Mouse (Mus musculus): ENCODE results near the gene Dad1.

The Dad1 gene

DNA sequence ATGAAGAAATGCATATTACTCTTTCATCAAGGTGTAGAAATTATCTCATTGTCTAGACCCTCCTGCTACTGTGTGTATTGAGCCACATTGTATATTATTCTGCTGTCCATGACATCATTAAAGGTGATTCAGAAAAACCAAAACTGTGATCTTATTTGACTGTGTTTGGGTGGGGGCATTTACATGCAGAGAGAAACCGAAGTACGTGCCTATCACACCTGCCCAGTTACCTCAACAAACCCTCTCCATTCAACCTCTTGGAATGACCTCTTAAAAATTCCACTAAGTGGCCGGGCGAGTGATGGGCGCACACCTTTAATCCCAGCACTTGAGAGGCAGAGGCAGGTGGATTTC is 29.9 kb downstream of the Dad1 start:
- DNase-seq: no peak

DNA sequence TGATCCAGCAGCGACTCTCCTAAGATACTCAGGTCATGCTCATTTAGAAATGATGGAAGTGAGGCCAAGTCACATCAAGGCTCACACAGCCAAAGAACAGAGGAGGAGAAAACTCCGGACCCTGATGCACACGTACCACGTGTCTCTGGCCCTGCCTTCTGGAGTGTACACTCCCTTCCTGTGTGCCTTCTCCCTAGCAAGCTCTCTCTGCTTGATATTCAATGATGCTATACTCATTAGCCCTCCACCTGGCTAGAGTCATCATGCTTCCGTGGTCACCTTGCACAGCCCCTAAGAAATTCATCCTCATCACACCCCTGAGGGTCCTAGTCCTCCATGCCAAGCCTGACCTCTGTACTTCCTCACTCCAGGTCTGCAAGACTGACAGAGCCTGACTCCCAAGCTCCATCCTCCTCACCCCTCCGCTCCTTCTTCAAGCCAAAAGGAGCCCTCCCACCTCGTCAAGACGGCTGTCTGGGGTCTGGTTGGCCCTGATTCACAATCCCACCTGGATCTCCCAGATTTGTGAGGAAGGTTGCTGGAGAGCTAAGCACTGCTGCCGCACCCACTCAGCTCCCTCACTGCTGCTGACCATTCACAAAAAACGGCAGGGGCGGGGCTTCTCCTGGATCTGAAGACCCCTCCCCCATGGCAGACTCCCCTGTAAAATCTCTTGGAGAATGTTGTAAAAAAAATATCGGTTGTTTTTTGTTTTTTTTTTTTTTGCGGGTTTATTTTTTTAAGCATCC is 30.4 kb downstream of the Dad1 start:
- DNase-seq: peak; percentile 29 to 55

DNA sequence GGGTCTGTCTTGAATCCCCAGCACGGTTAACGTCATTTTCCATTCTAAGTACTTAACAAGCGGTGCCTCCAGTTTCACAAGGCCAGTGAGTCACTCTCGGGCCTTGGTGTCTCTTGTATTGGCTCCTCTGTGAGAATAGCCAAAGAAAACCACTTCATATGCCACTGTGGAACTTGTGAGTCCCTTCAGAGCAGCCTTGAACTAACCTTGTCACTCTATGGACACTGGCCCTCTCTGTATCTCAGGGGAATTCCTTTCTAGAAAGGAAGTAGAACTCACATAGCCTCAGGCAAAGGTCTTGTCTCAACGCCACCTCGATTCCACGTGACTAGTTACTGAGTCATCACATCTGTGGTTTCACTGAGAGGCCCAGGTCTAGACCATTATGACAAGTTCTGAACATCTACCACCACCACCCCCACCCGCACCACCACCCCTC is 31.6 kb downstream of the Dad1 start:
- peak in 1 of 2 experiments; percentile 35 for DNase-seq

DNA sequence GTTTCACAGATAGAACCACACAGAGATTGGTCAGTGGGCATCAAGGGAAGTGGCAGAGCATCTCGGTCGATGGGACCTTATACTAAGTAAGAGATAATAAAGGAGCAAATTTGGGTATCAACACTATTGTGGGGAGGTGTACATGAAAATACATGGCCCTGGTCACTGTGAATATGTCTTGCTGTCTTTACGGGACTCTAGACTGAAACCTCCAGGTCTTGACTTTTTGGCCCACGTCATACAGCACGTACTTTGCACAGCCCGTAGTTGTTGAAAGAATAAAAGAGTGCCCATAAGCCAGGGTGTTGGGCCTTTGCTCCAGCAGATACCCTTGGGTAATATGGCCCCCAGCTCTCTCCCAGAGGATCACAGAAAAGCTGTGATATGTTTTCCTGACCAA is 32.3 kb downstream of the Dad1 start:
- no peak for DNase-seq

DNA sequence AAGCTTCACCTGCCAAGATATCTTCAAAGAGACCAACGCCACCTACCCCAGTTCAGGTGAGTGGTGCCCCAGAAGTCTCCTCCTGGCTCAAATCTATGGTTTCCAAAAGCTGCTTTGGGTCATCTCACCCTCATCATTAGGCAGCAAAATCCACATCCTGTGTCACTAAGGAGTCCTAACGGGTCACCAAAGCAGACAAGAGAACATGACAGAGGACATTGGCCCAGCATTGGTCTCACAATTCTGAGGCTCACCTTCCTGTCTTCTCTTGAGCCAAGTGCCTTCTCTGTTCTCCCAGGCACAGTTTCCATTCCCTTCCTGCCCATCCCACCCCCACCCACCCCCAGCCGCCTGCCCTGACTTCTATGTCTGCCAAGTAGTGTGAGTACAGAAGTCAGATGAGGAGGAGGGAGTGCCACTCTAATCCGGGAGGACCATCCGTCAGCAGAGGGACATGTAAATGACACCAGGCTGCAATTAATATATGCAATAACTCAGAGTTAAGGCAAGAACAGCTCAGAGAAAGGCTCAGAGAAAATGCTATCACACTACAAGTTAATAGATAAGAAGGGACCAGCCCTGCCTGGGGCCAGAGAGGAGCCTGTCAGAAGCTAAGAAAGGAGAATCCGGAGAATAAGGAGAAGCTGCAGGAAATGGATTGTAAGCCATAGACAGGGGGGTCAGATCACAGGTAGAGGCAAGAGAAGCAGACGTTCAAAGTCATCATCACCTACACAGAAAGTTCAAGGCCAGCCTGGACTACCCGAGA is 33.0 kb downstream of the Dad1 start:
- peak in 1 of 2 experiments; percentile 11 for DNase-seq

DNA sequence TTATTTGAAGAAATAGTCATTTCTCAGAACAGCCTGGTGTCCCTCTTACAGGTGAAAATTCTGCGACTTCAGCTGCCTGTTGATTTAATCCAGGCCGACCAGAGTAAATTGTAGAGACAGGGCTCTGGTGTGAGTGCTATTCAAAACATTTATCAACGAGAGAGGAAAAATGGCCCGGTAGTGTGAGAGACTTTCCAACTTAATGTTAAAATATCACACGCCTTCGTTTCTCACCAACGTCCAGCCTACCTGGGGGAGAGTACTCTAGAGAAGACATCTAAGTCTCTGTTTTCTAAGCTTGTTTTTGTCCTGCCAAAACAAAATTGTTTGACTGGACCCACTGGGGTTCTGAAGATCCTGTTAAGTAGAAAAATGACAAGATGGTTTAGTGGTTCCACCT is 34.1 kb downstream of the Dad1 start:
- DNase-seq: no peak

DNA sequence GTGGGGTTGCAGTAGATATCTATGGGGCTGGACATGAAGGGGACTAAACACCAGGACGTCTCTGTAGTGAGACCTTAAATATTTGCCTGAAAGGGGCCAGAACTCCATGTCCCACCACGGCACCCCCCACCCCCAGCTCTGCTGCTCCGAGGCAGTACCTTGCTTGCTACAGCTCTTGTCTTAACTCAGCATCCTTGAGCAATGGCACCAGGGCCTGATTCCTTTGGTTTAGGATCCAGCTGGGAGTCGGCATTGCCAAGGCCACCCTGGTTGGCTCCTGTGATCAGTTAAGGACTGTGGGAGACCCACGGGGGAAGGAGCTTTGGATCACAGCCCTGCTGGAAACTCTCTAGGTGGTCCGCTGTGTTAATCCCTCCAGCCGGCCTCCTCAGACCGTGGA is 34.6 kb downstream of the Dad1 start:
- DNase-seq: peak; percentile 28 to 34

DNA sequence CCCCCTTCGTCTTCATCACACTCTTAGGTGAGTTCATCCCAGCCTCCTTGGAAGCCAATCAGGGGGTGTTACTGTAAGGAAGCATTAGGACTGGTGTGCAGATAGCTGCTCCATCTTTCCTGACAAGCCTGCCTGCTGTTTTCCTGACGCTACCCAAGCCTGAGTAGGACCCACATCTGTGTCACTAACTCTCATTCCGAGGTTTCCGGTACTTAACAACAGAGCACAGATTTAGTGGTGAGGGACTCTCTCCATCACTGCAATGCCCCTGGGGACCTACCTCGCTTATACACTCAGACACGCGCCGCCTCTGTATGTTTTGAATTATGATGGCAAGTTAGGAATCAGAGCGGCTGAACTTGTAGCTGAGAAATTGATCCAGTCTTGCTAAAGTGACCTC is 35.2 kb downstream of the Dad1 start:
- peak; percentile 23 to 27 for DNase-seq

DNA sequence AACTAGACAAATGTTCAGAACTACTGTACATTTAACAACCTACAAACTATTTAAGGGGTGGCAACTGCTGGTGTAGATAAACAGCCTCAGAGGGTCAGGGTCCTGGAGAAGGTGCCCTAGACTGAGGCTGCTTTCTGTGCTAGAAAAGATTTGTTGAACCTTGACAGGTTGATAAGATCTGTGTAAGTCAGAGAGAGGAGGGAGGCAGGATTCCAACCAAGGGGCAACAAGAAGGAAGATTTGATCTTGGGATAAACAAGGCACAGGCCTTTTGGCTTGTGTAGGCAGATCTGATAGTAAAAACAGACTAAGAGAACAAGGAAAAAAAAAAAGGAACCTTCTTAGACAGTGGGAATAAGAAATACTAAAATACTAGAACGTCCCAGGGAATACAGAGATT is 35.7 kb downstream of the Dad1 start:
- DNase-seq: no peak

DNA sequence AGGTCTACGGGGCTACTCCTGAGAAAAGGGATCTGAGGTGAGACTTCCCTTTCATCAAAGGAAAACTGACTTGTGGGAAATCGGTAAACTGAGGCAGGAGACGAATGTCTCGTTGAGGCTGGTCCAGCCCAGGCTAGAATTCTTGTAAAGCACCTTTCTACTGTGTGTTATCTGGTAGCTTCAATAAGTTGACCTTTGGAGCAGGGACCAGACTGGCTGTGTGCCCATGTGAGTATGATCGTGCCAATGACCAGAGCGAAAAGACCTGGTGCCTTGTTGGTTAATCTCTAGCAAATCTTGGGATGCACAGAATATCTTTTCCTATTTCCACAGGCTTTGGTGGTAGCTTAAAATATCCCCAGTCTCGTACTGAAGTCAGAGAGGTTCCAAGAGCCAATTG is 37.8 kb downstream of the Dad1 start:
- no peak for DNase-seq

DNA sequence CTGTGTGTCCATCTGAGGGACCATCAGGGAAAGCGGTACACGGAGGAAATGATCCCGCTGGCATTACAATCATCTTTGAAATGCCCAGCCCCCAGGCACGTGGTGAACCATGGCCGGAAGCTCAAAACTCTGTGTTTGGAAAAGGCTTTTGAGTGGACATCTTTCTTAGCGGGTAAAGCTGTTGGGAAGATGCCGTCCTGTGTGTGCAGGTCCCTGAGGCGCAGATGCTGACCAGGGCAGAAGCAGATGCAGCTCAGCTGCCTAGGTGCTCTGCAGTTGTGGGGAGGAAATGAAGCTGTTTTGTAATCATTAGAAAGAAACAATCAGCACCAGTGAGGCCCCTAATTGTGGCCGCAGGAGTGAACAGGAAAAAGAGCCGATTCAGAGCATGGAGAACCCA is 39.0 kb downstream of the Dad1 start:
- DNase-seq: no peak

DNA sequence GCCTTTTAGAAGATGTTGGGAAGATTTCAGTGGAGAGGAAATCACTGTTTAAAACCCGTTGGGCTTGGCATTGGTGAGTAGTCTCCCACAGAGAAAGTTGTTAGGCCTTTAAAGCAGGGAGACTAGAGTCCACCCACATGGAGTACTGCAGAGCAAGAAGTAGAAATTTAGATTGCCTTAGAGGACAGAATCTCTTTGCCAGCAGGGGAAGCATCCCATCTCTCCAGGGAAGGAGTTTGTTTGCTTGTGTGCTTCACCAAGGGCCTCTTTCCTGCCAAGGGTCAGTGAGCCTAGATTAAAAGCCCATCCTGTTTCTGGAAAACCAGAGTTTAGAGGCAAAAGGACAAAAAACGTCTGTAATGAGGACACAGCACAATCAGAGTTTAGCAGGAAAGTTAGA is 39.4 kb downstream of the Dad1 start:
- no peak for DNase-seq

DNA sequence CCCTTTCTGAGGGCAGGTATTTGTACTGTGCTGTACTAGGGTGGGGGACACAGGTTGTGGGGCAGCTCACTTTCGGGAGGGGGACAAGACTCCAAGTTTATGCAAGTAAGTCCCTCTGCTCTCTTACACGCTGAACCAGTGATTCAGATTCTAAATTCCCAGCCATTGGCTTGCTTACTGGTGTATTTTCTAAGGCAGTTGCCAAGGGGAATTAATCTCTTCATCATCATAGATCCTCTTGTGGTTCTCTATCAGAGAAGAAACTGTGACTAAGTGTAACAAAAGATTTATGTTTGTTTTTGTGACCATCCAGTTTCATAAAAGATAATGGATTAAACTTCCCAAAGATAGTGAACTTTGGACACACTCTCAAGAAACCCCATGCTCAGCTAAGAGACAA is 40.2 kb downstream of the Dad1 start:
- peak in 1 of 2 experiments; percentile 24 for DNase-seq

DNA sequence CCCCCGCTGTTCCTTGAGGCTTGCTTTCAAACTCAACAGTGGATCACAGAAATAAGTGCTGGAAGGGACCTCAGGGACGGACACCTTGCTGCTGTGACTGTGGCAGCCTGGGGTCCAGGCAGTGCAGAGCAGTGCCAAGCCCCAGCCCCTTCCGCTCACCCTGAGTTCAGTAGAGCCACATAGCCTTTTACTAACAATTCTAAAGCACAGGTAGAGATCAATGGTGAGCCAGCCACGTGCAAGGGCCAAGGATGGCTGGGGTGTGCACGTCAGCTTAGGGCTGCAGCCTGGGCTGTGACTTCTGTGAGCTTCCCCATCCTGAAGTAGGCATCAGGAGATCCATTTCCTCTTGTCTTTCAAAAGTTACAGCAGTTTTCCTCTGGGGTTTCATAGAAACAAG is 42.1 kb downstream of the Dad1 start:
- DNase-seq: no peak

DNA sequence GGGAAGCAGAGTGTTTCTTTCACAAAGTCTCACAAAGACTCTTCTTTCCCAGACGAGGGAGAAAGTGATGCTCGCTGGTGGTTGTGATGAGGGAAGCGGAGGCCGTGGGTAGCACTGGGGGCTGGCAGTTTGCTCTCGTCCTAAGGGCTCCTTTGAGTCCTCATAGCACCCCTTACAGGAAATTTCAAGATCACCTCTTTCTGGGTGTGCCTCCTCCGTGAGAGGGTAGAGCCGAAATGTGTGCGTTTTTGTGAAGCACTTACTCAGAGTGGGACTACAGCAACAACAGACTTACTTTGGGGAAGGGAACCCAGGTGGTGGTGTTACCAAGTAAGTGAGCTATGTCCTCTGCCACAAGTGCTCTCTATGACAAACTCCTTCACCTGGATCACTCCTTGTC is 42.7 kb downstream of the Dad1 start:
- DNase-seq: peak in 1 of 2 experiments; percentile 37

DNA sequence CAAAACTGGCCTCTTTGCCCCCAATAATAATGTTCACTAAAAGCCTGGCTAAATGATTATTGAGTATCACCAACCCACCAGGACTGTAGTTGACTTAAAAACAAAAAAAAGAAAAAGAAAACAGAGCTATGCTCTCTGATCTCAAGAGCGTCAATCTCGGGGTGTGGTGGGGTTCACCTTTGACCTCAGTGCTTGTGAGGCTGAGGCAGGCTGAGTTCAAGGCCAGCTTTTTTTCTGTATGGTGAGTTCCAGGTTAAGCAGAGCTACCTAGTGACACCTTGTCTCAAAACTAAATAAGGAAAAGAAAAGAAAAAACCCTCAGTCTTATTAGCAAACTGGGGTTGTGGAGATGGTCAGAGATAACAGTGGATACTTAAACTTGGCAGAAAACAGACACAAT is 43.5 kb downstream of the Dad1 start:
- no peak for DNase-seq

DNA sequence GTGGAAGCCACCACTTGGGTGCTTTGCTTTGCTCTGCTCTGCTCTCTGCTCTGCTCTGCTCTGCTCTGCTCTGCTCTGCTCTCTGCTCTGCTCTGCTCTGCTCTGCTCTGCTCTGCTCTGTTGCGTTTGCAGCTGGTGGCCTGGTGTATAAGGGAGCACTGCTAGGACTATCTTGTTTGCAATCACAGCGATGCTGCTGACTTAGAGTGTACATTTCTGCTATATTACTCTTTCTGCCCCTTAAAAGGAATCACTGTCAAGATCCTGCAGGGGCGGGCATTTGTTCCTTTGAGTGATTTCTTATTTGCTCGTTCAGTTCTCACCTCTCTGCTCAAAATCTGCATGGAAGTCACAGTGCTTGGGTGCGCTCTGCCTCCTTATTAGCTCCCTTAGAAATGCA is 44.0 kb downstream of the Dad1 start:
- DNase-seq: peak in 1 of 2 experiments; percentile 41

DNA sequence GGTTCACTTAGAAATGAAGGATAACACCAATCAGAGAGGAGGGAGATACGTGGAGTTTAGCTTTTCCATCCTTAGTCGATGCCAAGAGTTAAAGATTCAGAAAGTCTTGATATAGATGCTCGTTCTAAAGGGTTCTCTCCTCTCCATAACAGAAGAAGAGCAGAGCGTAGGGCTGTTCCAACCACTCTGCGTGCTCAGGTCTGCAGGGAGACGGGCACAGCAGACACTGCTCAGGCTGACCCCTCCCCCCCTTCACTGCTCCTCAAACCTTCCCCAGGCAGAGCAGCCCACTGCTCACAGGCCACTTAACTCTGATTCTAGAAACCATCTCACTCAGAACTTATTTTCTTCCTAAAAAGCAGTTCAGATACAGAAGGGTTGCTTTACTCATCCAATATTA is 45.2 kb downstream of the Dad1 start:
- DNase-seq: peak in 1 of 2 experiments; percentile 20

DNA sequence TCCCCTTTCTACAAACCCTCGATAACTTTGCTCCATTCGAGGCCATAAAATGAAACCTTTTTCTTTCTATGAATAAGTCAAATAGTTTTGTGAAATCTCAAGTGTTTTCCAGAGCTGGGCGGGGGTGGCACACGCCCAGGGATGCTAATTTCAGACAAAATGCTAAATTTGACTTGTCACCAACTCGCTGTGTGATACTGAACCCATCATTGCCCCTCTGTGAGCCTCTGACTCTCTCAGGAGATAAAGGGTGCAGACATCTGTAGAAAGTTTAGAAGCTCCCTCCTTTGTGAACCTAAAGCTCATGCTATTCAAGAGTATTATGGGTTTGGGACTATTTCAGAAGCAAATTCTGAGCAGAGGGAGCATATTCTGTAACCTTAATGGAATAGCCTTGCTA is 46.0 kb downstream of the Dad1 start:
- no peak for DNase-seq

DNA sequence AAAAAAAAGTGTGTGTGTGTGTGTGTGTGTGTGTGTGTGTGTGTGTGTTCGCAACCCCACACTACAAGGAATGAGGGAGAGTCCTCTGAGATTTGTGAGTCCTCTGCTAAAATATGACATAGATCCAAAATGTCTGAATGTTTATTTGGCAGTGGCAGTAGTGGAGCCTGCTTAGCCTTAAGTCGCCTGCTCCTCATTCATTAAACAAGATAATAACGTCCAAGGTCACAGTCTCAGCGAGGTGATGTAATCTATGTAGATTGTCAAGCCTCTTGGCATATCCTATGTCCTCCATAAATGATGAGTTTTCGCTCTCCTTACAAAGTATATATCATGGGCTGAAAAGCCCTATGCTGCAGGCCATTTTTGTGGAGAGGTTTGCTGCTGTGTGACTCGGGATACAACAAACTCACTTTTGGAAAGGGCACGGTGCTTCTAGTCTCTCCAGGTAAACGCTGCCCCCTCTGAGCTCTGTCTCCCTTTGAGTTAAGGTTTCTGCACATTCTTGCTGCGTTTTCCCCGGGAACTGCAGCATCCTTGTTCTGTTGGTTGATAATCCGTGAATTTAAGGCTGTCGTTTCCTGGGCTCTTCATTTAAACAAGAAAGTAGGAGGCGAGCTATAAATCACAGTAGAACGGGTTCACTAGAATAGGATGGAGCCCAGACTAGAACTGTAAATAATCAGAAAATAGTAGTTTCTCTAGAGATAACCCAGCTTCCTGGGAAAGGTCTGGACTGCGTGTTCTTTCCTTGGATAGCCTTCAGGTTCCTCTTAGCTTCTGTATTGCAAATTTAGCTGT is 47.0 kb downstream of the Dad1 start:
- DNase-seq: no peak

DNA sequence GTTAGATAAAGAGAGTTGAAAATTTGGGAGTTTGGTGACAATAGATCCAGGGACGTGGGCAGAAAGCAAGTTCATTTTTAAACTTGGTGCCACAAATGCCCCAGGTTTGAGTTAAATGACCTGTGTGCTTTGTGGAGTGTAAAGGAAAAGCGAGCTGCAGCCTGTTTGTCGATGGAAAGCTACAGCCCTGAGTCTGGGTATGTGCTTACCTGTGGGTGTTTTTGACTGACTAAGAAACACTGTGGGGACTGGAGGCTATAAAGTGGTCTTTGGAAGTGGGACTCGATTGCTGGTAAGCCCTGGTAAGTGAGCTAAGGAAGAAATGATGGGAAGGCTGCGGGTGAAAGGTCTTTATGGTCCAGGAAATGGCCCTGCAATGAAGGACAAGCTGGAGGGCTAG is 47.6 kb downstream of the Dad1 start:
- no peak for DNase-seq

DNA sequence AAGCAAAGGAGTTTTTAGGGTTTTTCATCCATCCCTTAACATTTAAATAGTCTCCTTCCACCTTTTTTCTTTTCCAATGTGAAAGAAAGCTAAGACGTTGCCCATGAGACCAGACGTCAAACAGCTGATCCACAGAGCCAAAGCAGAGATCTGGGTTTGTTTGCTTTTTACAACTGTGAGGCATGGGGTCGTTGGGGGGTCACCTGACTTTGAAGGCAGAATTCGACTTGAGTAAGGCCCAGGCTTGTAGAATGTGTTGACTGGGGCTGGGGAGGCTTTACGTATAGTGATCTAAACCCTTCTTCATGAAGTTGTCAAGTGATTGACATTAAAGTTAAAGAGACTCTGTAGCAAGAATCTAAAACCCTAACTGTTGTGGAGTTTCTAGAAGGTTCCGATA is 48.0 kb downstream of the Dad1 start:
- no peak for DNase-seq

DNA sequence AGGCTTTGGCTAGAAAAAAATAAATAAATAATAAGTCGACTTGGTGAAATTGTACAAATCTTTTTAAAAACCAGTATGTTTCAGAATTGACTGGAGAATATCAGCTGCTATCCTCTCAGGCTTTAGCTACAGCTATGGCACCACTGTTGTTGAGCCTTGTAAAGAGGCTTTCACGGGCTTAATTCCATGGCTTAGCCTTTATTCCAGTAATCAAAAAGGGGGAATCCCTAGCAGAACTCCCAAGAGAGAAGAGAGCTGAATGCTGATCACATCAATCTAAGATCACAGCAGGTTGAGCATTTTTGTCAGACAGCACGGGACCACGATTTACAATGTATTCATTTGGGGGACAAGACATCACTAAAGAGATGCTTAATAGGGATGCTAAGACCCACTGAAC is 49.1 kb downstream of the Dad1 start:
- DNase-seq: no peak

DNA sequence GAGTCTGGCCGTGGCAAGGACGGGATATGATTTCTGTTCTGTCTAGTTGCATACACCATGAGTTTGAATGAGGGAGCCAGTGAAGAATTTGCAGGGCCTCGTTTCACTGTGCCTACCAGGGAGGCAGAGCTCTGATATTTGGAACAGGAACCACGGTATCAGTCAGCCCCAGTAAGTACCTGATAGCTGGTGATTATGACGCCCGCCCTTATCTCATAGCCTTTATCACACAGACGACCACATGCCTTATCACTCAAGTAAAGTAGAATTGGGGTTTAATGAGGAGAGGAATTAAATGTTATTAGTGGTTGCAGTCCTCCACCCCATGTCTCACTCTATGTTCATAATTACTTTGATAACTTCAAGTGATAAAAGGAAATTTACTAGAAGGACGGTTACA is 49.6 kb downstream of the Dad1 start:
- DNase-seq: no peak
